Mouse (Mus musculus): ENCODE measurements around the gene Map3k11. TPM values are rescaled to one million over a fixed set of nuclear protein-coding genes. Genes with fewer than 3 reads are reported as not detected.

The Map3k11 gene
- polyA plus RNA-seq, 1 experiment from 2014 or later, result 13.8 TPM

DNA sequence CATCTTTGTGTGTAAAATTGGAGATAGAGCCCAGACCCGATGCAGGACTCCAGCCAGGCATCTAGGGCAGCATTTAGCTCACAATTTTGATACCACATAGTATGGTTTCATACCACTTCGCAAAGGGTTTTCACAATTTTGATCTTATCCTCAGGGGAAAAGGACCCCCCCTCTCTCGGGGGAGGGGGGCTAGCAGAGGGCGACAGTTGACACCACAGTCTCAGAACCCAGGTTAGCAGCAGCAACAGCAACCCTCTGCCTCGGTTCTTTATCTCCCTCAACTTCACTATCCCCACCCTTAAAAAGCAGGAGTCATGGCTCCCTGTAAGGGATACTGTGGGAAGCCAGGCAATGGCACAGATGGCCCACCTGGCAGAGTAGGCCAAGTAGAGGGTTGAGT, 24.7 kb downstream of the Map3k11 start:
- no peak for ATAC-seq (ENCODE audit: low read depth)
- Histone ChIP-seq H3K9ac (peak overlapping the region; percentile 37), H3K27me3 (no peaks in the 10 kb centered on the region), H3K4me2 (peak overlapping the region; percentile 43), H3K36me3 (peaks cover 100% of the 10 kb centered on the region), H3K9me3 (replicated peaks) (no peaks in the 10 kb centered on the region), H3K4me1 (replicated peaks) (peaks cover 80% of the 10 kb centered on the region), H3K27ac (peak overlapping the region; percentile 59), H3K4me3 (replicated peaks) (peak overlapping the region; percentile 18)
- 61% methylated on average over 5 of the region's 5 CpGs for WGBS (ENCODE audit: insufficient replicate concordance)
- DNase-seq, result no peak

GRCm38 (mm10) chr19:5713730-5714129, 25.2 kb downstream of the Map3k11 start:
- peak; percentile 52 for ATAC-seq (ENCODE audit: low read depth)
- Histone ChIP-seq H3K9ac (peak overlapping the region; percentile 37), H3K9me3 (replicated peaks) (no peaks in the 10 kb centered on the region), H3K4me2 (peak overlapping the region; percentile 43), H3K27me3 (no peaks in the 10 kb centered on the region), H3K36me3 (peaks cover 100% of the 10 kb centered on the region), H3K4me3 (replicated peaks) (peak overlapping the region; percentile 18), H3K4me1 (replicated peaks) (peaks cover 84% of the 10 kb centered on the region), H3K27ac (peak overlapping the region; percentile 59)
- 34% methylated on average over 2 of the region's 2 CpGs for WGBS (ENCODE audit: insufficient replicate concordance)
- no peak for DNase-seq

GRCm38 (mm10) chr19:5715793-5716688, 27.5 kb downstream of the Map3k11 start:
- 77% methylated on average over 43 of the region's 43 CpGs for WGBS (ENCODE audit: insufficient replicate concordance)
- Histone ChIP-seq H3K27ac (peak overlapping the region; percentile 59), H3K27me3 (no peaks in the 10 kb centered on the region), H3K9ac (peak overlapping the region; percentile 6; the same call in 1 of the 2 replicates), H3K4me1 (replicated peaks) (peaks cover 98% of the 10 kb centered on the region), H3K4me3 (replicated peaks) (peak overlapping the region; percentile 21; the same call in 1 of the 2 replicates), H3K4me2 (peak overlapping the region; percentile 36), H3K36me3 (peaks cover 100% of the 10 kb centered on the region), H3K9me3 (replicated peaks) (no peaks in the 10 kb centered on the region)
- DNase-seq, result no peak
- peak; percentile 51 for ATAC-seq (ENCODE audit: low read depth)

DNA sequence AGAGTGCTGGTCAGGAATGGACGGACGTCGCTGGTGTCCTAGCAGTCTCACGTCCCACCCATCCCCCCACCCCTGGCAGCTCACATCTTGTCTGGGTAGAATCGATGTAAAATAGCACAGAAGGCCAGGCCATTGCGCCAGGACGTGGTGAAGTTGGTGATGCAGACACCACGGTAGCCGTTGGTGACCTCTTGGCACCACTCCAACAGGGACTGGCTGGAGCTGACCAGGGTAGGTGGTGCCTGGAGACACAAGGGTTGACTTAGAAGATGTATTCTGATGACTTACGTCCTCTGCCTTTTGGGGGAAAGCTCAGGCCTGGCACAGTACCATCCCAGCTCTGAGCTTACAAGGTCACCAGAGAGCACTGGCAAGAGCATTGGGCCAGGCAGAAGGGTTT, 28.4 kb downstream of the Map3k11 start:
- no peak for DNase-seq
- WGBS (ENCODE audit: insufficient replicate concordance), result 77% methylated on average over 10 of the region's 10 CpGs
- peak overlapping the region; percentile 36; the same call in 1 of the 2 replicates for H3K4me2 ChIP-seq

GRCm38 (mm10) chr19:5721233-5721632, 32.7 kb downstream of the Map3k11 start:
- WGBS (ENCODE audit: insufficient replicate concordance), result 89% methylated on average over 6 of the region's 6 CpGs
- peaks cover 82% of the 10 kb centered on the region for H3K36me3 ChIP-seq

More for the DNA sequence above, 28.4 kb downstream of the Map3k11 start:
- no peaks in the 10 kb centered on the region for H3K9me3 ChIP-seq (replicated peaks)
- 0 out of 2 replicates have a peak overlapping the region, but pooled peaks have one; percentile 2 for H3K4me3 ChIP-seq (replicated peaks)
- H3K9ac ChIP-seq, result no peak overlapping the region
- H3K27me3 ChIP-seq, result no peaks in the 10 kb centered on the region
- peaks cover 100% of the 10 kb centered on the region for H3K36me3 ChIP-seq
- peaks cover 100% of the 10 kb centered on the region for H3K4me1 ChIP-seq (replicated peaks)
- peak overlapping the region; percentile 99; the same call in 1 of the 2 replicates for H3K27ac ChIP-seq
- ATAC-seq (ENCODE audit: low read depth), result no peak

GRCm38 (mm10) chr19:5722848-5723425, 34.4 kb downstream of the Map3k11 start:
- H3K4me1 ChIP-seq (replicated peaks), result peaks cover 86% of the 10 kb centered on the region
- peak overlapping the region; percentile 99 for H3K27ac ChIP-seq

More at GRCm38 (mm10) chr19:5721233-5721632, 32.7 kb downstream of the Map3k11 start:
- H3K27ac ChIP-seq, result peak overlapping the region; percentile 99
- no peak for DNase-seq
- H3K4me2 ChIP-seq, result peak overlapping the region; percentile 91
- H3K9ac ChIP-seq, result peak overlapping the region; percentile 100; the same call in 1 of the 2 replicates
- no peaks in the 10 kb centered on the region for H3K27me3 ChIP-seq
- H3K4me3 ChIP-seq (replicated peaks), result peak overlapping the region; percentile 18
- H3K4me1 ChIP-seq (replicated peaks), result peaks cover 88% of the 10 kb centered on the region
- ATAC-seq (ENCODE audit: low read depth), result no peak
- H3K9me3 ChIP-seq (replicated peaks), result no peaks in the 10 kb centered on the region

GRCm38 (mm10) chr19:5723934-5724548, 35.5 kb downstream of the Map3k11 start:
- Histone ChIP-seq H3K4me1 (replicated peaks) (peaks cover 86% of the 10 kb centered on the region), H3K27ac (peak overlapping the region; percentile 99), H3K9me3 (replicated peaks) (no peaks in the 10 kb centered on the region), H3K4me2 (peak overlapping the region; percentile 91), H3K9ac (peak overlapping the region; percentile 100), H3K36me3 (peaks cover 59% of the 10 kb centered on the region), H3K4me3 (replicated peaks) (peak overlapping the region; percentile 99), H3K27me3 (no peaks in the 10 kb centered on the region)
- ATAC-seq (ENCODE audit: low read depth) (no peak), DNase-seq (peak; percentile 31)
- WGBS (ENCODE audit: insufficient replicate concordance), result 24% methylated on average over 4 of the region's 4 CpGs

More at GRCm38 (mm10) chr19:5722848-5723425, 34.4 kb downstream of the Map3k11 start:
- ATAC-seq (ENCODE audit: low read depth) (peak; percentile 77), DNase-seq (peak; percentile 77)
- Histone ChIP-seq H3K27me3 (no peaks in the 10 kb centered on the region), H3K9ac (peak overlapping the region; percentile 100), H3K4me3 (replicated peaks) (peak overlapping the region; percentile 99), H3K9me3 (replicated peaks) (no peaks in the 10 kb centered on the region), H3K4me2 (peak overlapping the region; percentile 91), H3K36me3 (peaks cover 65% of the 10 kb centered on the region)
- 41% methylated on average over 7 of the region's 7 CpGs for WGBS (ENCODE audit: insufficient replicate concordance)

DNA sequence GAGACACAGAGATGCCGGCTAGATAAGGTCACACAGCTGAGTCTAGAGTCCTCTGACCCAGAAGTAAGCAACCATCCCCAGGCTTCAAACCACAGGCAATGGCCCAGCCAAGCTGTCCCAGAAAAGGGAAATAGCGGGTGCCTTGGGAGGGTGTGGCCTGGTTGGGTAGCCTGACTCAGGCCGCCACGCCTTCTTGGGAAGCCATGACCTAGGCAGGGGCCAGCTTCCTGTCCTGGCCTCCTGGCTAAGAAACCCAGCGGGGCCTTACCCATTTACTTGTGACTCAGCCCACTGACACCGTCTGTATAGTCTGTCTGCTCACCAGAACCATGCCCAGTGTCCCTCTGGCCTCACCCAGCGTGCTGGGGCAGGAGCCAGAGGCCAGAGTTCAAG, 36.0 kb downstream of the Map3k11 start:
- peak; percentile 84 for DNase-seq
- peaks cover 54% of the 10 kb centered on the region for H3K36me3 ChIP-seq
- ATAC-seq (ENCODE audit: low read depth), result peak; percentile 64
- peak overlapping the region; percentile 91 for H3K4me2 ChIP-seq
- H3K27ac ChIP-seq, result peak overlapping the region; percentile 99
- H3K4me3 ChIP-seq (replicated peaks), result peak overlapping the region; percentile 99
- H3K9ac ChIP-seq, result peak overlapping the region; percentile 100
- no peaks in the 10 kb centered on the region for H3K27me3 ChIP-seq
- no peaks in the 10 kb centered on the region for H3K9me3 ChIP-seq (replicated peaks)
- 14% methylated on average over 7 of the region's 7 CpGs for WGBS (ENCODE audit: insufficient replicate concordance)
- peaks cover 84% of the 10 kb centered on the region for H3K4me1 ChIP-seq (replicated peaks)

- peak overlapping the region; percentile 99 for H3K4me3 ChIP-seq (replicated peaks)
- H3K27ac ChIP-seq, result peak overlapping the region; percentile 99
- no peaks in the 10 kb centered on the region for H3K27me3 ChIP-seq
- DNase-seq, result peak; percentile 38
- ATAC-seq (ENCODE audit: low read depth), result peak; percentile 7
- H3K36me3 ChIP-seq, result peaks cover 51% of the 10 kb centered on the region
- peak overlapping the region; percentile 100 for H3K9ac ChIP-seq
- peak overlapping the region; percentile 91 for H3K4me2 ChIP-seq
- H3K9me3 ChIP-seq (replicated peaks), result no peaks in the 10 kb centered on the region
- peaks cover 84% of the 10 kb centered on the region for H3K4me1 ChIP-seq (replicated peaks)
- WGBS (ENCODE audit: insufficient replicate concordance), result 7% methylated on average over 12 of the region's 12 CpGs
Measured at GRCm38 (mm10) chr19:5725029-5725707, 36.6 kb downstream of the Map3k11 start.

DNA sequence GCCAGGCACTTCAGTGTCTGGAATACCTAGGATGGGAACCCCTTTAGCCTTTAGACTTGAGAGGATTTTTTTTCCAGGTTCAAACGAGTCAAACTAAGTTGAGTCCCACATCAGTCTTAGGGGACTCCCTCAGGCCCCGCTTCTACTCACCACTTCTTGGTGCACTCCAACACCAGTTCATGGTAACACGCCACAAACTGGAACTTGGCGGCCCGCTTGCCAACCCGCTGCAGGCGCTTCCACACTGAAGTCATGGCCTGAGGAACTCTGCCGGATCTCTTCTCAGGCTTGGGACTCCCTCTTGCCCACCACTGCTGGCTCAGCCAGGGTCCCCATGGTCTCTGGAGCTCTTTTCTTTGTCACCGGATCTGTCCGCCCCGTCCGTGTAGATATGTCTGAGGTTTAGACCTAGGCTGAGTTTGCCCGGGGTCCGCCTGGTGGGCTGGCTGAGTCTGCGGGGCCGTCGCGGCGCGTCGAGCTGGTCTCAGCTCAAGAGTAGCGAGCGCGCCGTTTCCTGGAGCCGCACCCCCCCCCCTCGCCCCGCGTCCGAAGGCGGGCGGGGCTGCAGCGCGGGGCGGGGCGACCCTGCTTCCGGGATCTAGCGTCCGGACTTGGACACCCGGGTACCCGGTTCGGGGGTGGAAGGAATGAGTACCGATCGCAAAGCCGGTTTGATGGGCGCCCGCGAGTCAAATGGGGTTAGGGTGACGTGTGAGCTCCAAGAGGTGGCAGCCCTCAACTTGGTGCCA, 37.4 kb downstream of the Map3k11 start, which contains the start of gene Ehbp1l1:
Ehbp1l1 (minus strand) TSS at position 551 of the 749 bp plus-strand sequence.
- H3K9ac ChIP-seq, result peak within 1 kb of the TSS; percentile 100
- H3K4me2 ChIP-seq, result peak within 1 kb of the TSS; percentile 91
- peaks cover 47% of the 10 kb centered on the region for H3K36me3 ChIP-seq
- DNase-seq, result peak; percentile 64
- H3K27me3 ChIP-seq, result no peaks in the 10 kb centered on the region
- peaks cover 84% of the 10 kb centered on the region for H3K4me1 ChIP-seq (replicated peaks)
- peak within 1 kb of the TSS; percentile 99 for H3K4me3 ChIP-seq (replicated peaks)
- ATAC-seq (ENCODE audit: low read depth), result peak; percentile 25
- no peaks in the 10 kb centered on the region for H3K9me3 ChIP-seq (replicated peaks)
- 2% methylated on average over 49 of the region's 49 CpGs for WGBS (ENCODE audit: insufficient replicate concordance)
- peak within 1 kb of the TSS; percentile 99 for H3K27ac ChIP-seq

All from liver, embryonic 13.5 days (tissue).